Mouse (Mus musculus): ENCODE results near the gene Cacna2d2. TPM values are rescaled to one million over a fixed set of nuclear protein-coding genes. Genes with fewer than 3 reads are reported as not detected.

Gene Cacna2d2
- polyA plus RNA-seq, 2 experiments, result 0.29 to 9.3 TPM

GRCm38 (mm10) chr9:107474016-107474415, 74.6 kb downstream of the Cacna2d2 start:
- ATAC-seq (ENCODE audit: low FRiP score, low read depth) (no peak), DNase-seq (ENCODE audit: low spot score) (no peak)
- Histone ChIP-seq H3K9me3 (ENCODE audit: control insufficient read depth, low read length) (no peaks in the 10 kb centered on the region), H3K27ac (replicated peaks; ENCODE audit: low read depth, low read length) (no peak overlapping the region), H3K36me3 (ENCODE audit: control insufficient read depth, insufficient read depth, low read length) (no peaks in the 10 kb centered on the region), H3K4me3 (replicated peaks; ENCODE audit: low read length) (no peak overlapping the region), H3K4me2 (replicated peaks; ENCODE audit: low read depth, low read length, severe bottlenecking) (no peak overlapping the region), H3K9ac (ENCODE audit: low read depth, low read length, severe bottlenecking) (no peak overlapping the region), H3K4me1 (ENCODE audit: control insufficient read depth, insufficient read depth, low read length) (peaks cover 11% of the 10 kb centered on the region), H3K27me3 (ENCODE audit: control insufficient read depth, insufficient read depth, low read length) (peaks cover 10% of the 10 kb centered on the region; the same call in 1 of the 2 replicates)
- TF ChIP-seq POLR2A (IDR thresholded peaks at IDR 0.05; ENCODE audit: borderline replicate concordance, extremely low read depth, insufficient read depth, insufficient read length), result no peak
- 69% methylated on average over 1 of the region's 1 CpGs for WGBS

GRCm38 (mm10) chr9:107478979-107479378, 79.6 kb downstream of the Cacna2d2 start:
- DNase-seq (ENCODE audit: low spot score), result no peak
- no peak for ATAC-seq (ENCODE audit: low FRiP score, low read depth)
- Histone ChIP-seq H3K4me2 (replicated peaks; ENCODE audit: low read depth, low read length, severe bottlenecking) (peak overlapping the region; percentile 37), H3K4me3 (replicated peaks; ENCODE audit: low read length) (peak overlapping the region; percentile 14; the same call in 1 of the 2 replicates), H3K4me1 (ENCODE audit: control insufficient read depth, insufficient read depth, low read length) (peaks cover 28% of the 10 kb centered on the region), H3K27me3 (ENCODE audit: control insufficient read depth, insufficient read depth, low read length) (no peaks in the 10 kb centered on the region), H3K9me3 (ENCODE audit: control insufficient read depth, low read length) (no peaks in the 10 kb centered on the region), H3K27ac (replicated peaks; ENCODE audit: low read depth, low read length) (peak overlapping the region; percentile 53; the same call in 1 of the 2 replicates), H3K36me3 (ENCODE audit: control insufficient read depth, insufficient read depth, low read length) (no peaks in the 10 kb centered on the region), H3K9ac (ENCODE audit: low read depth, low read length, severe bottlenecking) (no peak overlapping the region)
- TF ChIP-seq POLR2A (IDR thresholded peaks at IDR 0.05; ENCODE audit: borderline replicate concordance, extremely low read depth, insufficient read depth, insufficient read length), result no peak
- 32% methylated on average over 5 of the region's 5 CpGs for WGBS

GRCm38 (mm10) chr9:107479593-107479992, 80.2 kb downstream of the Cacna2d2 start:
- ATAC-seq (ENCODE audit: low FRiP score, low read depth) (peak; percentile 48), DNase-seq (ENCODE audit: low spot score) (peak; percentile 71)
- Histone ChIP-seq H3K36me3 (ENCODE audit: control insufficient read depth, insufficient read depth, low read length) (no peaks in the 10 kb centered on the region), H3K27me3 (ENCODE audit: control insufficient read depth, insufficient read depth, low read length) (no peaks in the 10 kb centered on the region), H3K4me2 (replicated peaks; ENCODE audit: low read depth, low read length, severe bottlenecking) (peak overlapping the region; percentile 37), H3K27ac (replicated peaks; ENCODE audit: low read depth, low read length) (peak overlapping the region; percentile 53), H3K4me3 (replicated peaks; ENCODE audit: low read length) (peak overlapping the region; percentile 14; the same call in 1 of the 2 replicates), H3K9ac (ENCODE audit: low read depth, low read length, severe bottlenecking) (no peak overlapping the region), H3K9me3 (ENCODE audit: control insufficient read depth, low read length) (no peaks in the 10 kb centered on the region), H3K4me1 (ENCODE audit: control insufficient read depth, insufficient read depth, low read length) (peaks cover 28% of the 10 kb centered on the region)
- no peak for TF ChIP-seq POLR2A (IDR thresholded peaks at IDR 0.05; ENCODE audit: borderline replicate concordance, extremely low read depth, insufficient read depth, insufficient read length)
- 7% methylated on average over 14 of the region's 14 CpGs for WGBS

GRCm38 (mm10) chr9:107480477-107481069, 81.2 kb downstream of the Cacna2d2 start:
- WGBS, result 8% methylated on average over 9 of the region's 9 CpGs
- peak; percentile 13; the same call in 1 of the 2 replicates for ATAC-seq (ENCODE audit: low FRiP score, low read depth)
- no peaks in the 10 kb centered on the region for H3K27me3 ChIP-seq (ENCODE audit: control insufficient read depth, insufficient read depth, low read length)

GRCm38 (mm10) chr9:107481340-107481739, 81.9 kb downstream of the Cacna2d2 start:
- Histone ChIP-seq H3K4me3 (replicated peaks; ENCODE audit: low read length) (no peak overlapping the region), H3K36me3 (ENCODE audit: control insufficient read depth, insufficient read depth, low read length) (no peaks in the 10 kb centered on the region), H3K27me3 (ENCODE audit: control insufficient read depth, insufficient read depth, low read length) (no peaks in the 10 kb centered on the region), H3K4me1 (ENCODE audit: control insufficient read depth, insufficient read depth, low read length) (peaks cover 28% of the 10 kb centered on the region), H3K27ac (replicated peaks; ENCODE audit: low read depth, low read length) (0 out of 2 replicates have a peak overlapping the region, but pooled peaks have one; percentile 26), H3K9ac (ENCODE audit: low read depth, low read length, severe bottlenecking) (no peak overlapping the region), H3K4me2 (replicated peaks; ENCODE audit: low read depth, low read length, severe bottlenecking) (no peak overlapping the region), H3K9me3 (ENCODE audit: control insufficient read depth, low read length) (no peaks in the 10 kb centered on the region)
- TF ChIP-seq POLR2A (IDR thresholded peaks at IDR 0.05; ENCODE audit: borderline replicate concordance, extremely low read depth, insufficient read depth, insufficient read length), result no peak
- no peak for ATAC-seq (ENCODE audit: low FRiP score, low read depth)
- WGBS, result 23% methylated on average over 14 of the region's 16 CpGs
- no peak for DNase-seq (ENCODE audit: low spot score)

More at GRCm38 (mm10) chr9:107480477-107481069, 81.2 kb downstream of the Cacna2d2 start:
- Histone ChIP-seq H3K9ac (ENCODE audit: low read depth, low read length, severe bottlenecking) (no peak overlapping the region), H3K4me1 (ENCODE audit: control insufficient read depth, insufficient read depth, low read length) (peaks cover 28% of the 10 kb centered on the region), H3K4me3 (replicated peaks; ENCODE audit: low read length) (no peak overlapping the region), H3K4me2 (replicated peaks; ENCODE audit: low read depth, low read length, severe bottlenecking) (no peak overlapping the region), H3K36me3 (ENCODE audit: control insufficient read depth, insufficient read depth, low read length) (no peaks in the 10 kb centered on the region), H3K9me3 (ENCODE audit: control insufficient read depth, low read length) (no peaks in the 10 kb centered on the region), H3K27ac (replicated peaks; ENCODE audit: low read depth, low read length) (peak overlapping the region; percentile 53)
- peak; percentile 31 for DNase-seq (ENCODE audit: low spot score)
- no peak for TF ChIP-seq POLR2A (IDR thresholded peaks at IDR 0.05; ENCODE audit: borderline replicate concordance, extremely low read depth, insufficient read depth, insufficient read length)

Data from limb, embryonic 14.5 days (tissue).